Mouse (Mus musculus) MEL (cell line): ENCODE data around the gene Sema3f.

Source experiments
- CHD2 ChIP-seq: IDR thresholded peaks from 2 replicates; pipeline ENCODE4 v1.6.1; 2011; ENCODE audit warnings: low read length, improper control_type of control experiment
- CTCF ChIP-seq, 3 experiments: IDR thresholded peaks in 2 of 3; conservative IDR thresholded peaks in 1 of 3; 2 replicates each; pipeline ENCODE4 v1.5.1; 2011 to 2012; ENCODE audit warnings: low read length in 3 of 3, low read depth in 2 of 3, mild to moderate bottlenecking in 2 of 3, improper control_type of control experiment in 1 of 3, inconsistent platforms in 1 of 3, mixed read lengths in 1 of 3, moderate library complexity in 1 of 3; ENCODE audit not compliant: control insufficient read depth in 1 of 3, insufficient read depth in 1 of 3, poor library complexity in 1 of 3, severe bottlenecking in 1 of 3
- EP300 ChIP-seq, 2 experiments: IDR thresholded peaks; 2 replicates each; pipeline ENCODE4 v1.6.1; 2011; ENCODE audit warnings: improper control_type of control experiment in 2 of 2, low read length in 2 of 2, low read depth in 1 of 2, mild to moderate bottlenecking in 1 of 2
- GABPA ChIP-seq: IDR thresholded peaks from 2 replicates; pipeline ENCODE4 v1.6.1; 2012; ENCODE audit warnings: low read depth, mild to moderate bottlenecking, inconsistent platforms, low read length, improper control_type of control experiment, moderate library complexity
- GATA1 ChIP-seq: IDR thresholded peaks from 2 replicates; pipeline ENCODE4 v1.6.1; 2011; ENCODE audit warnings: low read depth, low read length, improper control_type of control experiment
- MAFK ChIP-seq: IDR thresholded peaks from 2 replicates; pipeline ENCODE4 v1.6.1; 2011; ENCODE audit warnings: low read depth, mild to moderate bottlenecking, low read length, improper control_type of control experiment, borderline replicate concordance
- MYC ChIP-seq: IDR thresholded peaks from 2 replicates; pipeline ENCODE4 v1.6.1; 2011; ENCODE audit warnings: low read depth, mild to moderate bottlenecking, low read length, improper control_type of control experiment, moderate library complexity
- NELFE ChIP-seq: IDR thresholded peaks from 2 replicates; pipeline ENCODE4 v1.6.1; 2011; ENCODE audit warnings: low read depth, low read length, improper control_type of control experiment
- POLR2A ChIP-seq, 2 experiments: IDR thresholded peaks; 2 replicates each; pipeline ENCODE4 v1.6.1; 2011 to 2012; ENCODE audit warnings: low read length in 2 of 2, mild to moderate bottlenecking in 2 of 2, control low read depth in 1 of 2, improper control_type of control experiment in 1 of 2, low read depth in 1 of 2, moderate library complexity in 1 of 2; ENCODE audit not compliant: control insufficient read depth in 1 of 2, insufficient read depth in 1 of 2, poor library complexity in 1 of 2
- POLR2AphosphoS2 ChIP-seq: IDR thresholded peaks from 2 replicates; pipeline ENCODE4 v1.6.1; 2011; ENCODE audit warnings: low read length, improper control_type of control experiment
- USF1 ChIP-seq: IDR thresholded peaks from 2 replicates; pipeline ENCODE4 v1.6.1; 2014; ENCODE audit warnings: low read depth, mild to moderate bottlenecking, inconsistent platforms, low read length, improper control_type of control experiment, moderate library complexity
- ZC3H11A ChIP-seq: IDR thresholded peaks from 2 replicates; pipeline ENCODE4 v1.6.1; 2012; ENCODE audit warnings: low read depth, mild to moderate bottlenecking, inconsistent platforms, low read length, improper control_type of control experiment
- ZKSCAN1 ChIP-seq: IDR thresholded peaks from 2 replicates; pipeline ENCODE4 v1.6.1; 2012; ENCODE audit warnings: low read depth, mild to moderate bottlenecking, inconsistent platforms, low read length, improper control_type of control experiment, moderate library complexity

DNA sequence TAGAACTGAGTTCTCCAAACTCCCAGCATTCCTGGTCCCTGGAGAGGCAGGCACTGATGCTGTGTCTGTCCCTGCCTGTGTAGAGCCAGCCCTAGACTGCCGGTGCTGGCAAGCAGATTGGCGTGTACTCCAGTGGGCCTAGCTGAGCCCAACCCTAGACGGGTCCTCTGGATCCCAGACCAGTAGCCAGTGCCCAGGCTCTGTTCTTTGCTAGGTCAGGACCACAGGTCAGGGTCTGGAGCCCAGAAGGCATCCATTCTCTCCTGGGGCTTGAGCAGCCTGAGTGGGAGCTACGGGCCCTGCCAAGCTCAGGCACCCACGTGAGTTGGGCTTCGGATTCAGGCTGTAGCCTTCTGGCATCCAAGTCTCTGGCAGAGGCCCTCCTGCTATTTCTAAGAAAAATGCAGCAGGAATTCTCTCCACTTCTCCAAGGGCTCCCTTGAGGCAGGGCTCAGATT is 10.1 kb downstream of the Sema3f start:
- TF ChIP-seq CHD2 (no peak), MYC (no peak), GATA1 (no peak), POLR2AphosphoS2 (no peak), MAFK (no peak), GABPA (no peak), EP300 (IDR thresholded peaks at IDR 0.05; ENCODE audit: low read depth in 1 of 2, low read length in 2 of 2) (no peak), ZKSCAN1 (no peak), ZC3H11A (no peak), CTCF (IDR thresholded peaks at IDR 0.05 in 2 of 3, conservative IDR thresholded peaks at IDR 0.05 in 1 of 3; ENCODE audit: control insufficient read depth in 1 of 3, insufficient read depth in 1 of 3, low read depth in 2 of 3, low read length in 3 of 3, poor library complexity in 1 of 3, severe bottlenecking in 1 of 3) (no peak), POLR2A (IDR thresholded peaks at IDR 0.05; ENCODE audit: control insufficient read depth in 1 of 2, insufficient read depth in 1 of 2, low read depth in 1 of 2, low read length in 2 of 2, poor library complexity in 1 of 2) (no peak), NELFE (no peak), USF1 (no peak)
